Mouse (Mus musculus) neural tube, embryonic 13.5 days (tissue): ENCODE data around the gene Serpina3m. TPM values are rescaled to one million over a fixed set of nuclear protein-coding genes. Genes with fewer than 3 reads are reported as not detected.

Source experiments
- ATAC-seq: fragments of 200-750 bp; cut with Nextera tagmentation; 2 replicates; pipeline ENCODE4 v1.8.0; 2017; ENCODE audit warnings: low read depth, mild to moderate bottlenecking, moderate TSS enrichment, moderate library complexity
- H3K27ac ChIP-seq: fragments of 300-500 bp; sonication (generic); replicated peaks from 2 replicates; pipeline ENCODE4 v1.5.1; 2015; ENCODE audit warnings: moderate library complexity, mild to moderate bottlenecking, inconsistent platforms
- H3K27me3 ChIP-seq: fragments of 300-500 bp; sonication (generic); 2 replicates; pipeline ENCODE4 v1.6.1; 2015; ENCODE audit warnings: mild to moderate bottlenecking, inconsistent platforms
- H3K36me3 ChIP-seq: fragments of 300-500 bp; sonication (generic); 2 replicates; pipeline ENCODE4 v1.6.1; 2015; ENCODE audit warnings: mild to moderate bottlenecking, inconsistent platforms
- H3K4me1 ChIP-seq: fragments of 300-500 bp; sonication (generic); replicated peaks from 2 replicates; pipeline ENCODE4 v1.6.1; 2015; ENCODE audit warnings: inconsistent platforms
- H3K4me2 ChIP-seq: fragments of 300-500 bp; sonication (generic); 2 replicates; pipeline ENCODE4 v1.6.1; 2015; ENCODE audit warnings: inconsistent platforms, mild to moderate bottlenecking, moderate library complexity
- H3K4me3 ChIP-seq: fragments of 300-500 bp; sonication (generic); 2 replicates; pipeline ENCODE4 v1.5.1; 2015; ENCODE audit warnings: mild to moderate bottlenecking, inconsistent platforms
- H3K9ac ChIP-seq: fragments of 300-500 bp; sonication (generic); 2 replicates; pipeline ENCODE4 v1.6.1; 2015; ENCODE audit warnings: moderate library complexity, mild to moderate bottlenecking, inconsistent platforms
- H3K9me3 ChIP-seq: fragments of 300-500 bp; sonication (generic); 2 replicates; pipeline ENCODE4 v1.6.1; 2016; ENCODE audit warnings: inconsistent platforms
- WGBS: fragments of 180-500 bp; shearing (Covaris S2); methylation state at CpG from one replicate; pipeline ENCODE4 v1.1.7; 2015; 5-methylcytosine and 5-hydroxymethylcytosine counted together
- polyA plus RNA-seq: library from polyadenylated mRNA; unstranded; fragments of >200 nt; fragmentation: Nextera tagmentation; extraction: Ambion mirVana; gene quantifications from 2 replicates; pipeline ENCODE4 v1.2.1, GENCODE M21; 2015

The Serpina3m gene
- polyA plus RNA-seq, 1 experiment from 2014 or later = not detected

- Histone ChIP-seq H3K4me3 (no peak overlapping the region), H3K27ac (peak overlapping the region; percentile 73; the same call in 1 of the 2 replicates), H3K9ac (no peak overlapping the region), H3K9me3 (no peaks in the 10 kb centered on the region), H3K4me2 (no peak overlapping the region), H3K4me1 (peaks cover 14% of the 10 kb centered on the region; the same call in 1 of the 2 replicates), H3K36me3 (no peaks in the 10 kb centered on the region), H3K27me3 (no peaks in the 10 kb centered on the region)
- 29% methylated on average over 7 of the region's 7 CpGs for WGBS
- ATAC-seq = no peak
Observed at GRCm38 (mm10) chr12:104433214-104433613, 94.9 kb downstream of the Serpina3m start.

- ATAC-seq = peak; percentile 81
- WGBS = 50% methylated on average over 20 of the region's 20 CpGs
- Histone ChIP-seq H3K27ac (peak overlapping the region; percentile 73), H3K4me1 (peaks cover 14% of the 10 kb centered on the region; the same call in 1 of the 2 replicates), H3K4me3 (no peak overlapping the region), H3K4me2 (peak overlapping the region; percentile 6), H3K27me3 (no peaks in the 10 kb centered on the region), H3K9ac (no peak overlapping the region), H3K9me3 (no peaks in the 10 kb centered on the region), H3K36me3 (no peaks in the 10 kb centered on the region)
Observed at GRCm38 (mm10) chr12:104433951-104434735, 95.9 kb downstream of the Serpina3m start.

- H3K4me1 ChIP-seq = no peaks in the 10 kb centered on the region
- H3K4me2 ChIP-seq = no peak overlapping the region
- 0 out of 2 replicates have a peak overlapping the region, but pooled peaks have one; percentile 22 for H3K9ac ChIP-seq
- 13% methylated on average over 22 of the region's 22 CpGs for WGBS
- peaks cover 7% of the 10 kb centered on the region for H3K27me3 ChIP-seq
- H3K36me3 ChIP-seq = no peaks in the 10 kb centered on the region
- no peak overlapping the region for H3K4me3 ChIP-seq
- ATAC-seq = 0 out of 2 replicates have a peak, but pooled peaks have one; percentile 32
- H3K9me3 ChIP-seq = no peaks in the 10 kb centered on the region
- H3K27ac ChIP-seq = no peak overlapping the region
Observed at GRCm38 (mm10) chr12:104440087-104440760, 101.9 kb downstream of the Serpina3m start.

DNA sequence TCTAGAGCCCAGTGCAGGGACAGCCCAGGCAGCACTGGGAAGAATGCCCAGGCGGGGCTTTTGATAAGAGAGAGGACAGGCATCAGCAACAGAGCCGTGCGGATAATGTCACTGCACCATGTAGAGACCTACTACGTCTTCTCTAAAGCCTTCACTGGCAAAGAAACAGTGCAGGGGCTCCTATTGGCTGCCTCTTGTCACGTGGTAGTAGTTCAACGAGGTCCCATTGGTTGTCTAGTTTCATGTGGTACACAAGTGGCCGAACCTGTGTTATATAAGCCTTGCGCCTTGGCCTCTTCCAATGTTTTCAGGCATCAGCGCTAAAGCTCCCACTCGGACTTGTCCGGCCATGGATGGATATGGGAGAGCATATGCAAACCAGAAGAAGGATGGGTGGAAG is 105.4 kb downstream of the Serpina3m start:
- Histone ChIP-seq H3K9me3 (no peaks in the 10 kb centered on the region), H3K27me3 (peaks cover 7% of the 10 kb centered on the region), H3K27ac (no peak overlapping the region), H3K36me3 (no peaks in the 10 kb centered on the region), H3K4me3 (no peak overlapping the region), H3K4me2 (no peak overlapping the region), H3K9ac (no peak overlapping the region), H3K4me1 (no peaks in the 10 kb centered on the region)
- 87% methylated on average over 11 of the region's 11 CpGs for WGBS
- no peak for ATAC-seq

Other genes starting within 250 kb of the Serpina3m start
- not detected in 2 replicates for gene Serpina5, start 237.4 kb upstream of the Serpina3m start, polyA plus RNA-seq
- gene Serpina3a, start 225.8 kb upstream of the Serpina3m start, polyA plus RNA-seq = not detected in 2 replicates
- not detected in 2 replicates for gene Serpina3b, start 210.5 kb upstream of the Serpina3m start, polyA plus RNA-seq
- not detected in 2 replicates for gene Serpina3c, start 184.6 kb upstream of the Serpina3m start, polyA plus RNA-seq
- not detected in 2 replicates for gene Serpina3f, start 123.9 kb upstream of the Serpina3m start, polyA plus RNA-seq
- gene Serpina3g, start 102.2 kb upstream of the Serpina3m start, polyA plus RNA-seq = 5.2 and 6.5 TPM in 2 replicates
- gene Serpina3i, start 75.4 kb upstream of the Serpina3m start, polyA plus RNA-seq = not detected in 2 replicates
- gene Serpina3j, start 23.9 kb upstream of the Serpina3m start, polyA plus RNA-seq = not detected in 2 replicates
- not detected in 2 replicates for gene Serpina3k, start within 50 bp of the Serpina3m start, polyA plus RNA-seq
- gene Serpina3n, start 68.2 kb downstream of the Serpina3m start, polyA plus RNA-seq = 0.70 and 1.9 TPM in 2 replicates
- not detected in 2 replicates for gene Gsc, start 134.8 kb downstream of the Serpina3m start, polyA plus RNA-seq